Mouse (Mus musculus): Measurements from ENCODE around the gene Stkld1.

GRCm38 (mm10) chr2:26973960-26974359 is 40.1 kb downstream of the Stkld1 start:
- TF ChIP-seq POLR2A (IDR thresholded peaks at IDR 0.05; ENCODE audit: insufficient read length, low read depth) (no peak), MAX (IDR thresholded peaks at IDR 0.05; ENCODE audit: low read depth) (no peak), REST (IDR thresholded peaks at IDR 0.05; ENCODE audit: insufficient read depth, insufficient read length) (no peak), E2F4 (IDR thresholded peaks at IDR 0.05; ENCODE audit: insufficient read depth) (no peak), TCF12 (IDR thresholded peaks at IDR 0.05; ENCODE audit: insufficient read depth, poor library complexity, severe bottlenecking) (no peak), USF1 (IDR thresholded peaks at IDR 0.05; ENCODE audit: low read depth) (no peak), MYOG (IDR thresholded peaks at IDR 0.05; ENCODE audit: control insufficient read depth in 1 of 3, insufficient read depth in 1 of 3, insufficient read length in 2 of 3, low read depth in 2 of 3) (no peak), TCF3 (IDR thresholded peaks at IDR 0.05; ENCODE audit: insufficient read length, low read depth) (no peak)
